Mouse (Mus musculus) heart, adult 9 months (tissue): ENCODE results near the gene Gm3476.
"Not testable (repeated sequence)": the region's sequence is repeated elsewhere in the genome, so short reads cannot be mapped to it uniquely, and the experiment has no call there.

Experiments used
- DNase-seq, 2 experiments: peaks; one replicate each; pipeline ENCODE4 v3.0.0; 2022; ENCODE audit warnings: low spot score in 2 of 2

Gm3476 gene

GRCm38 (mm10) chr14:6125707-6126106 is at the start of gene Gm3476:
Gm3476 (minus strand) TSS chr14:6125807.
- DNase-seq = not testable (repeated sequence)

DNA sequence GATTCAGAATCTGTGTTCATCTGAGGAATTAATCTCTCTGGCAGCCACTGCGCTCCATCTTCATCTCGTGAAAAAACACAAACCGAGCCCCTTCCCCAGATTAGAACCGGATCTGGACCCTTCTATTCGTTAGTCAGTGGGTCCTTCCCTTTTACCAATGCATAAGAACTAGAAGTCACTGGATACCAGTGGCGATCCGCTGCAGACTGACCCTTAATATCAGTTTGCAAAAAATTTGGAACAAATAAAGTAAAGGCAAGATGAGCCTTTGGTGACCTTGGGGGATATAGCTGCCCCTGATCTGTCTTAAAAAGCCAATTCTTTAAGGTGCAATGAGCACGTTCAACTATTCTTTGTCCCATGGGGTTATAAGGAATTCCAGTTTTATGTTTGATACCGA is 37.9 kb upstream of the Gm3476 start:
- DNase-seq = peak; percentile 0 to 1

GRCm38 (mm10) chr14:6161085-6161484 is 35.5 kb upstream of the Gm3476 start:
- DNase-seq = not testable (repeated sequence)

GRCm38 (mm10) chr14:6108272-6108925 is 17.2 kb downstream of the Gm3476 start, which contains the start of gene Gm3468:
Gm3468 (minus strand) TSS chr14:6108665.
- peak; percentile 19 to 21 for DNase-seq

DNA sequence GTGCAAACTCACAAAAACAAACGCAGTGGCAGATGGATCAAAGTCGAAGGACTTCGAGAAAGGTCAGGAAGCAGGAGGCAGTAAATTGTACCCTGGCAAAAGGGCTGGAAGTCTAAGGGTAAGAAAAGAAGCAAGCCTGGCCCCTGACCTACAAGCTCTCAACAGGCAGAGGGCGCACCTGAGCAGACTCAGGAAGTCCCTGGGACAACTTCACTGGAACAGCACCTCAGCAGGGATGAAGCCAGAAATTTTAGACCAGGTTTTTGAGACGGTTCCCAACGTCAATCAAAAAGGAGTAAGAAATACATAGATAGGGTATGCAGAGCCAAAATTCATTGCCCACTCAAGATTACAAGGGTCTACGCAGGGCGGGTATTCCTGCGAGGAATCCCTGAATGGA is 18.1 kb downstream of the Gm3476 start:
- not testable (repeated sequence) for DNase-seq

DNA sequence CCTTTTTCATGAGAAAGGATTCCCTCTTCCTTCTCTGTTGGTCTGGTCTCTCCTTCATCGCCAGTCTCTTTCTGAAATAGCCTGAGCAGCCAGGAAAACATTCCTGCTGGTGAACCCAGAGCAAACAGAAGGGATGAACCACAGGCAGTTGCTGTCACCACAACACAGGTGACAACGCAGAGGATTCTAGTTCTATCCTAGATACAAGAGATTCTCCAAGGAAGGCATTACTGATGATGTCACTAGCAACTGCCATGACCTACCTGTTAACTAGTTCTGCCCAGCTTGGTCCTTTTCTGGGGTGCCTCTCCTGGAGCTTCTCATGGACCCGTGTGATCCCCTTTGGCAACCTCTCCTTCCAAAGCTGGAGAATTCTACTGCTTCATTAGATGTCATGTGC is 31.8 kb downstream of the Gm3476 start, which contains the start of gene Gm8206:
TSS of gene Gm8206 (minus strand) at position 101 of the 400 bp plus-strand sequence.
- DNase-seq = not testable (repeated sequence)

- not testable (repeated sequence) for DNase-seq
Measured at GRCm38 (mm10) chr14:6058167-6058566, 67.4 kb downstream of the Gm3476 start, which contains the start of gene Gm6337. Gm6337 (minus strand) TSS chr14:6058267.
